Comparison of ENCODE assay signal across 1 mouse cellular context in genomic region chr19:47130551-47131125, GRCm38 (mm10).
TF ChIP-seq lines count a peak whose summit lies in the region.

No protein-coding gene starts in this region.

TF ChIP-seq in CH12.LX, 34 proteins besides CTCF, POLR2A, EP300 and RAD21:
- TF ChIP-seq USF1 (IDR thresholded peaks at IDR 0.05; ENCODE audit: low read depth, low read length) (no peak), NELFE (IDR thresholded peaks at IDR 0.05; ENCODE audit: low read depth, low read length) (no peak), E2F4 (IDR thresholded peaks at IDR 0.05; ENCODE audit: insufficient replicate concordance, low read depth, low read length) (no peak), RCOR1 (conservative IDR thresholded peaks at IDR 0.05; ENCODE audit: low read depth, low read length) (no peak), UBTF (IDR thresholded peaks at IDR 0.05; ENCODE audit: low read depth, low read length) (no peak), SMC3 (IDR thresholded peaks at IDR 0.05; ENCODE audit: low read depth, low read length) (no peak)
